Mouse (Mus musculus): ENCODE data around the gene Rnf180. TPM values are rescaled to one million over a fixed set of nuclear protein-coding genes. Genes with fewer than 3 reads are reported as not detected.

The Rnf180 gene
- polyA plus RNA-seq, 1 experiment from 2014 or later, result 22.6 TPM

DNA sequence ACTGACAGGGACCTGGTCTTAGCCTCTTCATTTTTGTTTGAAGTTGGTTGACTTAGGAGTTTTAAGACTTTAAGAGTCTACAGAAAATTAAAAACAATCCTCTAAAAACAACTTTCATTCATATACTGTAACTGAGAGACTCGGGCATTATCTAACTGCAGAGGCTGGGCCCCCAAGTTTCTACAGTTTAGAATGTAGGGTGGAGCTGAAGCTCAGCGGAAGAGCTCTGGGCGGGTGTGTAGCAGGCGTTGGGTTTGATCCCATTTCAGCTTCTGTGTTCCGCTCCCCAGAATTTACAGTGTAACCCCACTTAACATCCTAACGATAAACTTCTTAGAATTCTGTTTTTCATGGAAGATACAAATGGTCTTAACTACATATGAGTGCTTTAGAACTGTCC lies 183.0 kb downstream of the Rnf180 start:
- H3K9me3 ChIP-seq, result no peaks in the 10 kb centered on the region
- H3K27me3 ChIP-seq, result no peaks in the 10 kb centered on the region
- H3K9ac ChIP-seq, result no peak overlapping the region
- no peaks in the 10 kb centered on the region for H3K4me1 ChIP-seq (replicated peaks)
- no peak overlapping the region for H3K4me3 ChIP-seq
- H3K36me3 ChIP-seq, result no peaks in the 10 kb centered on the region
- no peak overlapping the region for H3K27ac ChIP-seq (replicated peaks)
- H3K4me2 ChIP-seq, result no peak overlapping the region
- ATAC-seq (ENCODE audit: low read depth), result no peak
- 93% methylated on average over 6 of the region's 6 CpGs for WGBS

- Histone ChIP-seq H3K27me3 (no peaks in the 10 kb centered on the region), H3K9me3 (no peaks in the 10 kb centered on the region), H3K27ac (replicated peaks) (no peak overlapping the region), H3K4me3 (no peak overlapping the region), H3K4me1 (replicated peaks) (no peaks in the 10 kb centered on the region), H3K9ac (no peak overlapping the region), H3K36me3 (no peaks in the 10 kb centered on the region), H3K4me2 (no peak overlapping the region)
- ATAC-seq (ENCODE audit: low read depth), result no peak
- 82% methylated on average over 2 of the region's 2 CpGs for WGBS
Observed at GRCm38 (mm10) chr13:105104385-105104784, 190.2 kb downstream of the Rnf180 start.

DNA sequence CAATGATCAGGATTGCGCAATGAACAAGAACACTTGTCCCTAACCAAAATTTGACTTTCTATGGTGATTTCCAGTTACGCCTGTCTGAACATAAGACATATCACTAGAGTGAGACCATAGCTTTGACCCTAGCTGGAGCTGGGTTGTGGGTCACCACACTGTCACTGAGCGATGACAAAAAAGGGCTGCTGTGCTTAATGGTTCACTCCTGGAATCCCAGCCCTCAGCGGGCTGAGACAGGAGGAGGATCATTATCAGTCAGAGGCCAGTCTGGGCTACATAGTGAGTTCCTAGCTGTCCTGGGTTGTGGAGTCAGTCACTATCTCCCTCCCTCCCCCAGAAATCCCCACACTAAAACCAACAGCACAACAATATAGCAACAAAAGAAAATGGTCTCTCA lies 193.9 kb downstream of the Rnf180 start:
- Histone ChIP-seq H3K36me3 (no peaks in the 10 kb centered on the region), H3K27me3 (no peaks in the 10 kb centered on the region), H3K4me2 (no peak overlapping the region), H3K27ac (replicated peaks) (no peak overlapping the region), H3K4me3 (no peak overlapping the region), H3K4me1 (replicated peaks) (no peaks in the 10 kb centered on the region), H3K9me3 (no peaks in the 10 kb centered on the region), H3K9ac (no peak overlapping the region)
- 73% methylated on average over 4 of the region's 4 CpGs for WGBS
- ATAC-seq (ENCODE audit: low read depth), result no peak

- no peaks in the 10 kb centered on the region for H3K27me3 ChIP-seq
- H3K4me1 ChIP-seq (replicated peaks), result no peaks in the 10 kb centered on the region
- no peak overlapping the region for H3K4me2 ChIP-seq
- no peak overlapping the region for H3K4me3 ChIP-seq
- no peak; the same call in 1 of the 2 replicates for ATAC-seq (ENCODE audit: low read depth)
- H3K9me3 ChIP-seq, result no peaks in the 10 kb centered on the region
- H3K27ac ChIP-seq (replicated peaks), result no peak overlapping the region
- H3K9ac ChIP-seq, result no peak overlapping the region
- 83% methylated on average over 2 of the region's 2 CpGs for WGBS
- H3K36me3 ChIP-seq, result no peaks in the 10 kb centered on the region
Observed at GRCm38 (mm10) chr13:105096316-105096715, 198.3 kb downstream of the Rnf180 start.

GRCm38 (mm10) chr13:105089276-105089675 lies 205.3 kb downstream of the Rnf180 start:
- H3K27me3 ChIP-seq, result no peaks in the 10 kb centered on the region
- H3K9ac ChIP-seq, result no peak overlapping the region
- no peaks in the 10 kb centered on the region for H3K9me3 ChIP-seq
- ATAC-seq (ENCODE audit: low read depth), result no peak
- H3K4me2 ChIP-seq, result no peak overlapping the region
- no peak overlapping the region for H3K4me3 ChIP-seq
- no peaks in the 10 kb centered on the region for H3K4me1 ChIP-seq (replicated peaks)
- H3K36me3 ChIP-seq, result no peaks in the 10 kb centered on the region
- WGBS, result 94% methylated on average over 3 of the region's 3 CpGs
- no peak overlapping the region for H3K27ac ChIP-seq (replicated peaks)

DNA sequence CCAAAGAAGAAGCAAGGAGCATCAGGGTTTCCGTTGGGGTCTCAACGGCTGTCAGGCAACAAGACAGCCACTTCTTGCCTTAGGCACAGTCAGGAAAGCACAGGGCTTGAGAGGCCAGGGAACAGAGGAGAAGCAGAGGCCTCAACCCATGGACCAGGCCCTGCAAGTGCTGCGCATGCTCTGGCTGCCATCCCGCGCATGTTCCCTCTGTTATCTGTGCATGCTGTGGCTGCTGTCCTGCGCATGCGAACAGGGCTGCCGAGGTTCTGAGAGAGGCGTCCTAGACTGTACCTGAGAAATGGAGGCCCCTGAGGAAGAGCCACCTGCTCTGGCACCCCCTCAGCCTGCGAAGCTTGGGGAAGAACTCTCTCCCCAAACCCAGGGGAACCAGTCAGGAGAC lies 212.8 kb downstream of the Rnf180 start, which contains the start of gene 4933425L06Rik:
Gene 4933425L06Rik, plus strand, starts transcription at position 261 of the 400 bp plus-strand sequence.
- Histone ChIP-seq H3K9me3 (no peaks in the 10 kb centered on the region), H3K9ac (no peak within 1 kb of the TSS), H3K27me3 (no peaks in the 10 kb centered on the region), H3K27ac (replicated peaks) (no peak within 1 kb of the TSS), H3K4me3 (no peak within 1 kb of the TSS), H3K4me2 (no peak within 1 kb of the TSS), H3K36me3 (no peaks in the 10 kb centered on the region), H3K4me1 (replicated peaks) (no peaks in the 10 kb centered on the region)
- no peak for ATAC-seq (ENCODE audit: low read depth)
- 93% methylated on average over 10 of the region's 10 CpGs for WGBS

Other genes with a start within 250 kb of the Rnf180 start
- 10.9 and 14.0 TPM in 2 replicates for gene Rgs7bp, start 239.9 kb downstream of the Rnf180 start, polyA plus RNA-seq (2015; fragmentation: Nextera tagmentation; extraction: Ambion mirVana)
- 0.18 TPM in 1 of 2 replicates, not detected in the other for gene 4933425L06Rik, start 212.7 kb downstream of the Rnf180 start, polyA plus RNA-seq (2015; fragmentation: Nextera tagmentation; extraction: Ambion mirVana)
- gene Htr1a, start 148.8 kb upstream of the Rnf180 start, polyA plus RNA-seq (2015; fragmentation: Nextera tagmentation; extraction: Ambion mirVana), result 1.2 and 1.4 TPM in 2 replicates